Mouse (Mus musculus) B cell, adult 2 months (primary cell): Measurements from ENCODE around the gene Olfr1323.

ENCODE experiments used
- DNase-seq, 2 experiments: peaks; one replicate each; pipeline ENCODE4 v3.0.0; 2022

The Olfr1323 gene

GRCm38 (mm10) chrX:50019259-50019658 is at the start of gene Olfr1323:
Olfr1323 (minus strand) TSS chrX:50019359.
- DNase-seq: no peak

GRCm38 (mm10) chrX:50012242-50012641 is 6.9 kb downstream of the Olfr1323 start:
- no peak for DNase-seq
